Mouse (Mus musculus) layer of hippocampus, adult 18-20 months (tissue): ENCODE measurements around the gene Grk5. TPM values are rescaled to one million over a fixed set of nuclear protein-coding genes. Genes with fewer than 3 reads are reported as not detected.

Experiments
- total RNA-seq, 2 experiments: library from RNA; stranded (reverse); gene quantifications; 2 replicates each; pipeline ENCODE4 v1.2.3; 2021

Gene Grk5
- total RNA-seq, 2 experiments from 2014 or later, result 10.4 to 12.4 TPM

Other genes with a start within 250 kb of the Grk5 start
- 10 to 100 TPM; 18.5 TPM for gene Nanos1, start 133.8 kb upstream of the Grk5 start, total RNA-seq
- gene Eif3a, start 99.1 kb upstream of the Grk5 start, total RNA-seq, result 10 to 100 TPM; 95.6 to 99.8 TPM
- gene Fam45a, start 78.2 kb upstream of the Grk5 start, total RNA-seq, result 10 to 100 TPM; 44.5 to 45.3 TPM
- gene Sfxn4, start 28.3 kb upstream of the Grk5 start, total RNA-seq, result 10 to 100 TPM; 12.5 to 17.8 TPM
- 10 to 100 TPM; 73.4 to 75.1 TPM for gene Prdx3, start 15.2 kb upstream of the Grk5 start, total RNA-seq